ENCODE assay signal across 9 mouse cellular contexts in the genomic region with DNA sequence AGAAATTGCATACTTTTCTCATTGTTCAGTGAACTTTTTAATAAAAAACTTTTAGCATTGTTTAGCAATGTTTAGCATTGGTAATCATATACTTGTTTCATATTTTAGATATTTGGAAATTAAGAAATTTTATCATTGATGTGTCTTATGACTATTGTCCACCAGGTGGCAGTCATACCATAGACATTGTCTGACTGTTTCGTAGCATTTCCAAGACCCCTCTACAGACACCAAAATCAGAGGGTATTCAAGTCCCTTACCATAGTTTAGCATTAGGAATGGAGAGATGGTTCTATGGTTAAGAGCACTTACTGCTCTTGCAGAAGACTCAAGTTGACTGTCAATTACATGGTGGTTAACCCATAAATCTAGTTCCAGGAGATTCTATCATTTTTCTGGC. TPM values are rescaled to one million over a fixed set of nuclear protein-coding genes. Genes with fewer than 3 reads are reported as not detected.
DNase-seq lines count a peak whose midpoint lies in the region; ATAC-seq and TF ChIP-seq lines count a peak whose summit lies in the region.
"Had no signal": no experiment of that assay in that cellular context is flagged by ENCODE, and none has a peak within 500 bp of the region (broad histone marks: within the 10 kb centered on the region; RNA-seq: fewer than 3 reads in every experiment).

No protein-coding gene starts in this region.

- no peak for TF ChIP-seq POLR2A in brain, embryonic 14.5 days (IDR thresholded peaks at IDR 0.05; ENCODE audit: borderline replicate concordance, extremely low read depth, insufficient read depth, insufficient read length, poor library complexity, severe bottlenecking)

- no peaks in the 10 kb centered on the region for H3K27me3 ChIP-seq in forebrain, embryonic 11.5 days (ENCODE audit: control insufficient read depth, insufficient read depth, low read length)
- H3K27me3 ChIP-seq in forebrain, embryonic 13.5 days = no peaks in the 10 kb centered on the region
- H3K27me3 ChIP-seq in liver, embryonic 14.5 days (ENCODE audit: control insufficient read depth, insufficient read depth, low read length) = no peaks in the 10 kb centered on the region
- no peaks in the 10 kb centered on the region for H3K27me3 ChIP-seq in liver, embryonic 11.5 days (replicated peaks; ENCODE audit: control insufficient read depth, insufficient read depth, low read length)
- H3K27me3 ChIP-seq in midbrain, postnatal 0 days (ENCODE audit: insufficient read depth, low read length) = no peaks in the 10 kb centered on the region
- no peaks in the 10 kb centered on the region for H3K27me3 ChIP-seq in intestine, embryonic 15.5 days (replicated peaks)

- H3K36me3 ChIP-seq in forebrain, embryonic 11.5 days (ENCODE audit: control insufficient read depth, insufficient read depth, low read length) = no peaks in the 10 kb centered on the region
- H3K36me3 ChIP-seq in forebrain, embryonic 13.5 days (ENCODE audit: poor library complexity, severe bottlenecking) = no peaks in the 10 kb centered on the region
- no peaks in the 10 kb centered on the region for H3K36me3 ChIP-seq in liver, embryonic 14.5 days (replicated peaks; ENCODE audit: control insufficient read depth, insufficient read depth, low read depth)
- H3K36me3 ChIP-seq in liver, embryonic 11.5 days (ENCODE audit: control insufficient read depth, insufficient read depth, low read length) = no peaks in the 10 kb centered on the region
- H3K36me3 ChIP-seq in midbrain, postnatal 0 days (ENCODE audit: insufficient read depth, low read length) = no peaks in the 10 kb centered on the region
- H3K36me3 ChIP-seq in intestine, embryonic 15.5 days = no peaks in the 10 kb centered on the region

- peak; percentile 63; the same call in 1 of the 2 replicates for ATAC-seq in forebrain, embryonic 11.5 days (replicated peaks; ENCODE audit: low FRiP score)
- ATAC-seq in forebrain, embryonic 13.5 days = no peak
- no peak for ATAC-seq in liver, embryonic 14.5 days (ENCODE audit: insufficient read depth)
- no peak for ATAC-seq in liver, embryonic 11.5 days (replicated peaks; ENCODE audit: low FRiP score)
- ATAC-seq in midbrain, postnatal 0 days (ENCODE audit: low FRiP score) = no peak
- no peak for ATAC-seq in intestine, embryonic 15.5 days
- ATAC-seq: forebrain, embryonic 16.5 days had no signal

- no peaks in the 10 kb centered on the region for H3K9me3 ChIP-seq in forebrain, embryonic 11.5 days (ENCODE audit: control insufficient read depth, low read length)
- no peaks in the 10 kb centered on the region for H3K9me3 ChIP-seq in forebrain, embryonic 13.5 days (replicated peaks)
- no peaks in the 10 kb centered on the region for H3K9me3 ChIP-seq in liver, embryonic 14.5 days (ENCODE audit: control insufficient read depth, low read length)
- H3K9me3 ChIP-seq in liver, embryonic 11.5 days (ENCODE audit: control insufficient read depth, low read length) = no peaks in the 10 kb centered on the region
- H3K9me3 ChIP-seq in midbrain, postnatal 0 days (ENCODE audit: low read length) = no peaks in the 10 kb centered on the region
- H3K9me3 ChIP-seq in intestine, embryonic 15.5 days = no peaks in the 10 kb centered on the region

- no peak overlapping the region for H3K4me2 ChIP-seq in forebrain, embryonic 11.5 days (ENCODE audit: low read depth, low read length, severe bottlenecking)
- H3K4me2 ChIP-seq in forebrain, embryonic 13.5 days = no peak overlapping the region
- H3K4me2 ChIP-seq in liver, embryonic 14.5 days (ENCODE audit: low read depth) = no peak overlapping the region
- no peak overlapping the region for H3K4me2 ChIP-seq in liver, embryonic 11.5 days
- no peak overlapping the region for H3K4me2 ChIP-seq in midbrain, postnatal 0 days (ENCODE audit: low read depth, low read length, poor library complexity, severe bottlenecking)
- no peak overlapping the region for H3K4me2 ChIP-seq in intestine, embryonic 15.5 days (replicated peaks)

- peak; percentile 49; the same call in 1 of the 2 replicates for TF ChIP-seq CTCF in liver, embryonic 14.5 days (IDR thresholded peaks at IDR 0.05; ENCODE audit: low read depth)
- peak; percentile 51 for TF ChIP-seq CTCF in brain, embryonic 14.5 days (IDR thresholded peaks at IDR 0.05; ENCODE audit: borderline replicate concordance, extremely low read depth, insufficient read depth, insufficient read length)
- peak; percentile 87 for TF ChIP-seq CTCF in midbrain, postnatal 0 days (IDR thresholded peaks at IDR 0.05)

- no peak for TF ChIP-seq EP300 in liver, embryonic 14.5 days (IDR thresholded peaks at IDR 0.05; ENCODE audit: low read depth)

- H3K27ac ChIP-seq in forebrain, embryonic 11.5 days (ENCODE audit: low read depth, low read length) = no peak overlapping the region
- H3K27ac ChIP-seq in forebrain, embryonic 13.5 days = no peak overlapping the region
- H3K27ac ChIP-seq in liver, embryonic 14.5 days = no peak overlapping the region
- H3K27ac ChIP-seq in liver, embryonic 11.5 days (ENCODE audit: low read depth, low read length) = no peak overlapping the region
- H3K27ac ChIP-seq in midbrain, postnatal 0 days (ENCODE audit: low read depth, low read length) = no peak overlapping the region
- H3K27ac ChIP-seq in intestine, embryonic 15.5 days = no peak overlapping the region

- 15% methylated on average over 1 of the region's 1 CpGs for WGBS in forebrain, embryonic 11.5 days
- WGBS in forebrain, embryonic 13.5 days = 10% methylated on average over 1 of the region's 1 CpGs
- 15% methylated on average over 1 of the region's 1 CpGs for WGBS in liver, embryonic 14.5 days (ENCODE audit: insufficient replicate concordance)
- 35% methylated on average over 1 of the region's 1 CpGs for WGBS in liver, embryonic 11.5 days
- 3% methylated on average over 1 of the region's 1 CpGs for WGBS in midbrain, postnatal 0 days
- WGBS in intestine, embryonic 15.5 days = 23% methylated on average over 1 of the region's 1 CpGs

- no peak overlapping the region for H3K4me3 ChIP-seq in forebrain, embryonic 11.5 days (ENCODE audit: low read depth, low read length)
- no peak overlapping the region for H3K4me3 ChIP-seq in forebrain, embryonic 13.5 days
- no peak overlapping the region for H3K4me3 ChIP-seq in liver, embryonic 14.5 days (ENCODE audit: insufficient read depth in 1 of 2, low read depth in 2 of 2, low read length in 2 of 2)
- H3K4me3 ChIP-seq in liver, embryonic 11.5 days (ENCODE audit: low read depth, low read length) = no peak overlapping the region
- no peak overlapping the region for H3K4me3 ChIP-seq in midbrain, postnatal 0 days (ENCODE audit: low read depth, low read length)
- H3K4me3 ChIP-seq in intestine, embryonic 15.5 days (replicated peaks) = no peak overlapping the region

- DNase-seq in forebrain, embryonic 11.5 days (ENCODE audit: low spot score) = no peak
- no peak for DNase-seq in liver, embryonic 14.5 days (ENCODE audit: low read depth in 3 of 3, low spot score in 3 of 3)
- DNase-seq in liver, embryonic 11.5 days (ENCODE audit: low spot score) = no peak
- peak; percentile 71 for DNase-seq in brain, embryonic 14.5 days (ENCODE audit: low read depth)
- peak; percentile 62 for DNase-seq in midbrain, postnatal 0 days (ENCODE audit: low spot score)
- no peak for DNase-seq in ovary, adult 18-20 months (ENCODE audit: low spot score)

- H3K9ac ChIP-seq in forebrain, embryonic 11.5 days (ENCODE audit: low read length) = no peak overlapping the region
- H3K9ac ChIP-seq in forebrain, embryonic 13.5 days = no peak overlapping the region
- no peak overlapping the region for H3K9ac ChIP-seq in liver, embryonic 14.5 days (replicated peaks)
- H3K9ac ChIP-seq in liver, embryonic 11.5 days (ENCODE audit: low read depth, low read length) = no peak overlapping the region
- no peak overlapping the region for H3K9ac ChIP-seq in midbrain, postnatal 0 days (replicated peaks; ENCODE audit: low read length, poor library complexity, severe bottlenecking)
- H3K9ac ChIP-seq in intestine, embryonic 15.5 days = no peak overlapping the region

- no peaks in the 10 kb centered on the region for H3K4me1 ChIP-seq in forebrain, embryonic 11.5 days (replicated peaks; ENCODE audit: control insufficient read depth, insufficient read depth, low read length)
- H3K4me1 ChIP-seq in forebrain, embryonic 13.5 days = no peaks in the 10 kb centered on the region
- no peaks in the 10 kb centered on the region for H3K4me1 ChIP-seq in liver, embryonic 14.5 days (replicated peaks; ENCODE audit: control insufficient read depth in 2 of 2, insufficient read depth in 2 of 2, low read length in 1 of 2)
- H3K4me1 ChIP-seq in liver, embryonic 11.5 days (replicated peaks; ENCODE audit: control insufficient read depth, insufficient read depth, low read length) = no peaks in the 10 kb centered on the region
- H3K4me1 ChIP-seq in midbrain, postnatal 0 days (ENCODE audit: insufficient read depth, low read length) = no peaks in the 10 kb centered on the region
- no peaks in the 10 kb centered on the region for H3K4me1 ChIP-seq in intestine, embryonic 15.5 days (replicated peaks)

RNA-seq across cellular contexts. Expression of a gene that starts 39.5 kb away (rescaled TPM):
- polyA plus RNA-seq in forebrain, embryonic 11.5 days (2014; fragmentation: Nextera tagmentation; extraction: Ambion mirVana) = 76.7 and 78.7 TPM in 2 replicates
- 36.9 and 40.0 TPM in 2 replicates for polyA plus RNA-seq in forebrain, embryonic 13.5 days (2015; fragmentation: Nextera tagmentation; extraction: Ambion mirVana)
- polyA plus RNA-seq in liver, embryonic 14.5 days (2012; rRNA removed) = 11.7 and 18.3 TPM in 2 replicates
- polyA plus RNA-seq in liver, embryonic 14.5 days (2014; fragmentation: Nextera tagmentation; extraction: Ambion mirVana) = 18.8 and 20.9 TPM in 2 replicates
- 53.4 and 54.4 TPM in 2 replicates for polyA plus RNA-seq in liver, embryonic 11.5 days (2014; fragmentation: Nextera tagmentation; extraction: Ambion mirVana)
- 37.2 and 45.0 TPM in 2 replicates for polyA plus RNA-seq in brain, embryonic 14.5 days (2012; rRNA removed)
- total RNA-seq in midbrain, postnatal 0 days (2014; rRNA removed) = 36.1 and 42.3 TPM in 2 replicates
- polyA plus RNA-seq in midbrain, postnatal 0 days (2015; fragmentation: Nextera tagmentation; extraction: Ambion mirVana) = 11.4 and 16.4 TPM in 2 replicates
- 36.2 and 41.8 TPM in 2 replicates for polyA plus RNA-seq in intestine, embryonic 15.5 days (2015; fragmentation: Nextera tagmentation; extraction: Ambion mirVana)

Comparison
In these comparisons a context has a peak if more than half of its experiments do, and no peak if none do; other contexts are left out.
1. DNase-seq: peak in brain, embryonic 14.5 days (single experiment) and midbrain, postnatal 0 days (single experiment); none in forebrain, embryonic 11.5 days (single experiment), liver, embryonic 14.5 days (0 of 3), liver, embryonic 11.5 days (single experiment) and ovary, adult 18-20 months (single experiment).
2. Peak in every context shown above with its lines, with median percentiles within 50 percentile points of each other: CTCF ChIP-seq.